Mouse (Mus musculus) kidney, postnatal 0 days (tissue): ENCODE measurements at regions not wholly inside any gene's neighbourhood (a gene's known extent, or its start where the extent isn't known, plus 50 kb on each side); places are given as distances from the start of the nearest gene placed in this dataset.
A peak's percentile ranks its signal among the peaks of the same experiment; 100 is the strongest.

Experiments used
- ATAC-seq: fragments of 200-750 bp; cut with Nextera tagmentation; replicated peaks from 2 replicates; pipeline ENCODE4 v1.8.0; 2017; ENCODE audit warnings: low read depth, moderate number of reproducible peaks, moderate TSS enrichment, moderate library complexity; ENCODE audit not compliant: low FRiP score
- DNase-seq: peaks from one replicate; pipeline ENCODE4 v3.0.0-alpha.2; 2016; ENCODE audit warnings: low spot score
- H3K27ac ChIP-seq: fragments of 300-500 bp; sonication (generic); 2 replicates; pipeline ENCODE4 v1.5.1; 2014; ENCODE audit warnings: mild to moderate bottlenecking
- H3K27me3 ChIP-seq: fragments of 300-500 bp; sonication (generic); 2 replicates; pipeline ENCODE4 v1.6.1; 2014; ENCODE audit warnings: low read length, mixed read lengths; ENCODE audit not compliant: insufficient read depth
- H3K36me3 ChIP-seq: fragments of 300-500 bp; sonication (generic); 2 replicates; pipeline ENCODE4 v1.6.1; 2014; ENCODE audit warnings: low read length, mixed read lengths; ENCODE audit not compliant: insufficient read depth
- H3K4me1 ChIP-seq: fragments of 300-500 bp; sonication (generic); replicated peaks from 2 replicates; pipeline ENCODE4 v1.6.1; 2014; ENCODE audit warnings: antibody characterized with exemption, low read length, mixed read lengths; ENCODE audit not compliant: insufficient read depth
- H3K4me2 ChIP-seq: fragments of 300-500 bp; sonication (generic); 2 replicates; pipeline ENCODE4 v1.6.1; 2014; ENCODE audit warnings: mild to moderate bottlenecking, low read length, moderate library complexity, mixed read lengths
- H3K4me3 ChIP-seq: fragments of 300-500 bp; sonication (generic); replicated peaks from 2 replicates; pipeline ENCODE4 v1.5.1; 2014; ENCODE audit warnings: low read depth, low read length
- H3K9ac ChIP-seq: fragments of 300-500 bp; sonication (generic); 2 replicates; pipeline ENCODE4 v1.6.1; 2014; ENCODE audit warnings: low read depth, low read length
- H3K9me3 ChIP-seq: fragments of 300-500 bp; sonication (generic); replicated peaks from 2 replicates; pipeline ENCODE4 v1.6.1; 2016; ENCODE audit warnings: low read length, inconsistent platforms, mixed read lengths
- CTCF ChIP-seq: IDR thresholded peaks from 2 replicates; pipeline ENCODE4 v1.5.1; 2016; ENCODE audit warnings: antibody characterized with exemption, low read depth, mild to moderate bottlenecking, moderate library complexity
- WGBS: fragments of 180-500 bp; shearing (Covaris S2); extraction: QIAGEN DNeasy Blood & Tissue Kit; methylation state at CpG from one replicate; pipeline ENCODE4 v1.1.7; 2014; 5-methylcytosine and 5-hydroxymethylcytosine counted together

DNA sequence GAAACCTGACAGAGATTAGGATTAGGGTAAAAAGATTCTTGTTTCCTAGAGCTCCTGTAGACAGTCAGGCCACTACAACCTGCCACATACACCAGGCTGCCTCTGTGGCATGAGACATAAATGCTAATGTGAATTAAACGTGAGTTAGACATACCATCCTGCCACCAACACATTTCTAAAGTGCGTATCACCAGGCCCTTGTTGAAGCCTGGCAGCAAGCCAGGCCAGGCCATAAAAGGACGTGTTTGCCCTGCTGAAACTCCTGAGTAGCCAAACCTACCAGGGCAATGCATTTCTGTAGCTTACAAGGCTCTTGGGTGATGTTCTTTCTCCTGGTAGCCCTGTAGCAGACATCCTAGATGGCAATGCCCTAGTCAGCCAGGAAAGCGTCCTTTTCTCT, 63.4 kb upstream of the Gm5458 start:
- no peaks in the 10 kb centered on the region for H3K9me3 ChIP-seq
- ATAC-seq (no peak), DNase-seq (peak; percentile 1)
- WGBS = 48% methylated on average over 4 of the region's 4 CpGs
- H3K4me3 ChIP-seq = no peak overlapping the region
- H3K27ac ChIP-seq = no peak overlapping the region
- no peaks in the 10 kb centered on the region for H3K36me3 ChIP-seq
- H3K4me2 ChIP-seq = no peak overlapping the region
- no peak overlapping the region for H3K9ac ChIP-seq
- TF ChIP-seq CTCF = no peak
- H3K27me3 ChIP-seq = no peaks in the 10 kb centered on the region
- no peaks in the 10 kb centered on the region for H3K4me1 ChIP-seq

DNA sequence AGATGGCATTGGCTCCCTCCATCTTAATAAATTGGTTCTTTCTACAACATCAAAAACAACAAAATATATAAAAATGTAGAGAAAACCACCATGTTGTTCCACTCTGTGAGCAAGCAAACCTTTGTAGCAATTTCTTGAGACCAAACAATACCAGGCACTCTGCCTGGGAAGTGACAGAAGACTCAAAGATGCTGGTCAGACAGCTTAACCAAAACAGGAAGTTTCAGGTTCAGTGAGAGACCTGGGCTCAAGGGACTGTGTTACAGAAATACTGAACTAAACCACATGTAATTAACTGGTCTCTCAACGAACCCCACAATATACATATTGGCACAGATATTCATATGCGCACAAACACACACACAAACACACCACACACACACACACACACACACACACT, 71.7 kb upstream of the Gm5458 start:
- Histone ChIP-seq H3K4me2 (no peak overlapping the region), H3K36me3 (no peaks in the 10 kb centered on the region), H3K4me3 (no peak overlapping the region), H3K27me3 (no peaks in the 10 kb centered on the region), H3K9me3 (no peaks in the 10 kb centered on the region), H3K27ac (no peak overlapping the region), H3K4me1 (no peaks in the 10 kb centered on the region), H3K9ac (no peak overlapping the region)
- ATAC-seq (no peak), DNase-seq (no peak)
- 64% methylated on average over 2 of the region's 2 CpGs for WGBS
- TF ChIP-seq CTCF = no peak

DNA sequence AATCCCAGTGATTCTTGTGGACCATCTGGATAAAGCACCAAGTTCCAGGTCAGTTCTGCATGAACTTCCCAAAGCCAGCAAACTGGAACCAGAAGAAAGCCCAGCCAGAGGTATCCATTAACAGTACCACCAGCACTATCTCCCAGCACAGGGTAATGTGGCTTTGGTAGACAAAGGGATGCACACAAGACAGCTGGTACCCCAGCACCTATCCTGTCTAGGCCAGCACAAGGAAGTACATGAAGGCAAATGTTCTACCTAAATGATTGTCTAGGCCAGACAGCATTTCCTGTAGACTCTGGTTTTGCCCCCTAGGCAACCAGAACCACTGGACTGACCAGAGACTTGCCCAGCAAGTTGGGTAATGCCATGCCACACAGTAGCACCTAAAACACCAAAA, 62.6 kb upstream of the Nid2 start:
- no peak overlapping the region for H3K4me2 ChIP-seq
- no peak overlapping the region for H3K9ac ChIP-seq
- no peaks in the 10 kb centered on the region for H3K4me1 ChIP-seq
- no peaks in the 10 kb centered on the region for H3K27me3 ChIP-seq
- DNase-seq = no peak
- H3K4me3 ChIP-seq = no peak overlapping the region
- TF ChIP-seq CTCF = no peak
- H3K27ac ChIP-seq = no peak overlapping the region
- no peaks in the 10 kb centered on the region for H3K36me3 ChIP-seq
- H3K9me3 ChIP-seq = no peaks in the 10 kb centered on the region
- ATAC-seq = no peak

GRCm38 (mm10) chr14:19693606-19694005, 57.5 kb upstream of the Nid2 start:
- H3K9me3 ChIP-seq = no peaks in the 10 kb centered on the region
- no peaks in the 10 kb centered on the region for H3K4me1 ChIP-seq
- ATAC-seq (no peak), DNase-seq (no peak)
- 60% methylated on average over 2 of the region's 2 CpGs for WGBS
- TF ChIP-seq CTCF = no peak
- H3K36me3 ChIP-seq = no peaks in the 10 kb centered on the region
- no peak overlapping the region for H3K27ac ChIP-seq
- H3K4me3 ChIP-seq = no peak overlapping the region
- H3K27me3 ChIP-seq = no peaks in the 10 kb centered on the region
- no peak overlapping the region for H3K9ac ChIP-seq
- H3K4me2 ChIP-seq = no peak overlapping the region

- peak; percentile 57 for DNase-seq
- Histone ChIP-seq H3K9me3 (no peaks in the 10 kb centered on the region), H3K4me1 (no peaks in the 10 kb centered on the region), H3K27ac (no peak overlapping the region), H3K36me3 (no peaks in the 10 kb centered on the region), H3K27me3 (no peaks in the 10 kb centered on the region), H3K4me3 (no peak overlapping the region), H3K4me2 (no peak overlapping the region), H3K9ac (no peak overlapping the region)
- no peak for TF ChIP-seq CTCF
- no peak for ATAC-seq
Observed at GRCm38 (mm10) chr14:19694289-19694688, 56.8 kb upstream of the Nid2 start.

DNA sequence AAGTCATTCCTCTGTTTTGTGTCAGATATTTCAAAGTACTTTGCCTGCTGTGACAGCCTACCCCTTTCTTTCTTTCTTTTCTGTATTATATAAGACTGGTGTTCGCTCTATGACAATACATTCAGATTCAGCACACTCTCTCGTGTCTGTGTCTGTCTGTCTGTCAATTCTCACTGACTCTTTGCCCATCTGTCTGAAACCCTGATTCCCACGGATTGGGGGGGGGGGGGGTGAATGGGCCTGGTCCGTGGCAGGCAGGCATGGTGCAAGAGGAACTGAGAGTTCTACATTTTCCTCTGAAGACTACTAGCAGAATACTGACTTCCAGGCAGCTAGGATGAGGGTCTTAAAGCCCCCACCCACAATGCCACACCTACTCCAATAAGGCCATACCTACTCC, 51.6 kb upstream of the Nid2 start:
- Histone ChIP-seq H3K27ac (no peak overlapping the region), H3K27me3 (no peaks in the 10 kb centered on the region), H3K9me3 (no peaks in the 10 kb centered on the region), H3K36me3 (no peaks in the 10 kb centered on the region), H3K9ac (no peak overlapping the region), H3K4me1 (no peaks in the 10 kb centered on the region), H3K4me3 (no peak overlapping the region), H3K4me2 (no peak overlapping the region)
- DNase-seq (no peak), ATAC-seq (no peak)
- WGBS = 75% methylated on average over 4 of the region's 4 CpGs
- no peak for TF ChIP-seq CTCF
